Mouse (Mus musculus): ENCODE measurements at regions not wholly inside any gene's neighbourhood (a gene's known extent, or its start where the extent isn't known, plus 50 kb on each side); places are given as distances from the start of the nearest gene placed in this dataset.
A peak's percentile ranks its signal among the peaks of the same experiment; 100 is the strongest.
"Not testable (repeated sequence)": the region's sequence is repeated elsewhere in the genome, so short reads cannot be mapped to it uniquely, and the experiment has no call there.

DNA sequence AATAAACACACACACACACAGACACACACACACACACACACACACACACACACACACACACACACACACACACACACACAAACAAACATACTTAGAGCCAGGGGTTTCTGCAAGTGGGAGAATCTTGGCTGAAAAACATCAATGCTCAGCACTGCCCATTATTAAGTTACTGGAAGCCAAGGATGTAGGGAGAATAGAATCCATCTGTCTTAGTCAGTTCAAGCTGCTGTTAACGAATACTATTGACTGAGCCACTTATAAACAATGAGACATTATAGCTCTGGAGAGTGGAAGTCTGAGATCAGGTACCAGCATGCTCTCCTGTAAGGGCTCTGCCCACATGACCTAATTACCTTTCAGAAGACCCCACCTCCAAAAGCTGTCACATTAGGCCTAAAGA is 87.4 kb downstream of the Fam174b start:
- DNase-seq (ENCODE audit: low spot score in 2 of 2): no peak

DNA sequence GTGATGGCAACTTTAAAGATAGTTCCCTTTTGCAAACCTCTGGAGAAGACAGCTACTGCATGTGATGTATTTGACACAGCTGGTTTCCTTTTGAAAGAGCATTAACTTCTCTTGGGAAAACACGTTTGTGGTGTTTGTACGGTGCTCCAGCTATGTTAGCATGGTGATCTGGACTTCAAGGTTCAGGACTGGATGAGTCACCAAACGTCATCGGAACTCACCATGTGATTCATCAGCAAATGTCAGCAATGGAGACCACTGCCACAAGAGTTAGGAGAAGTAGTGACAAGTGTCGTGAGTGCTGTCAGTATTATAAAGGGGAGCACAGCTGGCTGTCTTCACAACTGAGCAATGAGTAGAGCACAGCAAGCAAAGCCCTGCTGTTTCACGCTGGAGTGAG is 90.5 kb downstream of the Fam174b start:
- no peak for DNase-seq (ENCODE audit: low spot score in 2 of 2)

DNA sequence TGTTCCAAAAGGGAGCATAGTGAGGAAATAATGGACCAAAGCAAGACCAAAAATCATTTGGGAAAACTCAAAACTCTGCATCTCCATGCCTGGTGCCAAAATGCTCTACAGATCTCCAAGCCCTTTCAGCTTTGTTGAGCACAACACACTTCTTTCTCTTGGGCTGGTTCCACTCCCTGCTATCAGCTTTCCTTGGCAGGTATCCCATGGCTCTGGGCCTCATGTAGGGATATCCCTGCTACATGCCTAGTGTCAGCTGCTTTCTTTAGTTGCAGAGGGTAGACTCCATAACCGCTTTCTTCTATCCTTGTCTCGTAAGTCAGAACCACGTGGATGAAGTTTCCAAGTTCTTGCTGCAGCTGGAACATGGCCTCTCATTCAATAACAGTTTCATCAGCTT is 100.3 kb downstream of the Fam174b start:
- DNase-seq (ENCODE audit: low spot score in 2 of 2): no peak

DNA sequence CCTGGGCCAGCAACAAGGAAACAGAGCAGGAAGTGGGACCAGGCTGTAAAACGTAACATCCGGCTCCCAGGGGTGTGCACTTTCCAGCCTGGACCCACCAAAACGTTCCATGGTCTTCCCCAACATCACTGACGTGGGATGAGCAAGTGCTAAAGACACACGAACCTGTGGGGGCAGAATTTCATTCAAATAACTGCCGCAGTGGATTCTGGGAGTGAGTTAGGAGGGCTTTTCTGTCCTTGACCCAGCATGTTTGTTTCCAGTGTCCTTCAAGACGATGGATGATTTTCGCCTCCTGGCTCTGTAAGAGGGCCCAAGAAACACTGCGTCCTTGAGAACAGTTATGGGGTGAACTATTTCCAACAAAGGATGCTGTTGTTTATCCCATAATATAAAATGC is 112.1 kb downstream of the Fam174b start:
- DNase-seq (ENCODE audit: low spot score in 2 of 2): no peak

DNA sequence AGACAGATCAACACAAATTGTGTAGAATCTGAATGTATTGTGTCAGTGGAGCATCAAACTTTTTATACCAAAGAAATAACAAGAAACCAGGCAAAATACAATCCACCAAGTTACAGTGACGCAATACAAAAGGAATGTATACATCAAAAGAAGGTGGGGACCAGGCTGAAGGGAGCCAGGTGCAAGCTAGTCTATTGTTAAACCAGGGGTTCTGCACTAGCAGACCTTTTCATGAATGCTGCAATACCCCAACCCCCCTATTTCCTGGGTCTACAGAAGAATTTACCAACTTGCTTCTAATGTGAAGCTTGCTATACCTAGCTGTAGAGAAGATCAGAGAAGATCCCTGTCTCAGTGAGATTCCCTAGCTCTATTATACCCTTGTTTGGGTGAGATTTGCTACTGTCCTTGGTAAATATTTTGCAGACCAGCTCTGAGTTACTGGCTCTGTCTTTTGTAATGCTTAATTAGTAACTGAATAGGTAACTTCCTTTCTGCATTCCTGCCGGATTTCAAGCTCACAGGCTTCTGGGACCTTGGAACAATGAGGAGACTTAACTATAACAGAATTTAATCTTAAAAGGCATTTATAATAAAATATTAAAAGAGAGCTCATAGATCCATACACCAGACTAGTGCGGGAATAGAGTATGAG is 113.3 kb downstream of the Fam174b start:
- not testable (repeated sequence) for DNase-seq (ENCODE audit: low spot score in 2 of 2)

DNA sequence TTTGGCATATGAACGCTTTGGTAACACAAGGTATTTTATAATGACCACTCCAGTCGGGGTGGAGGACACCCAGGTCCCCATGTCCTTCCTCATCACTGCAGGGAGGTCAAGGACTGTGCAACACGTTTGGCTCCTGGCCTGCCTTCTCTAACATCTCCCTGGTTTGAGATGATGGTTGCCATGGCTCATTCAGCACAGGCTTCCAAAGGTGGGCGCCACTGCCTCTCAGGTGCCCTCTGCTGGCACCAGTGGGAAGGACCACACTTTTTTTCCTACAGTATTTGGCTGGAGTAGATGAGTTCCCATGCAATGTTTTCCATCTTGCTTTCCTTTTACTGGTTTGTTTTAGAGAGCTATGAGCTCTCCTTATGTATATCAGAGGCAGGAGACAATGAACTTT is 115.4 kb downstream of the Fam174b start:
- peak; percentile 23 to 56 for DNase-seq (ENCODE audit: low spot score in 2 of 2)

DNA sequence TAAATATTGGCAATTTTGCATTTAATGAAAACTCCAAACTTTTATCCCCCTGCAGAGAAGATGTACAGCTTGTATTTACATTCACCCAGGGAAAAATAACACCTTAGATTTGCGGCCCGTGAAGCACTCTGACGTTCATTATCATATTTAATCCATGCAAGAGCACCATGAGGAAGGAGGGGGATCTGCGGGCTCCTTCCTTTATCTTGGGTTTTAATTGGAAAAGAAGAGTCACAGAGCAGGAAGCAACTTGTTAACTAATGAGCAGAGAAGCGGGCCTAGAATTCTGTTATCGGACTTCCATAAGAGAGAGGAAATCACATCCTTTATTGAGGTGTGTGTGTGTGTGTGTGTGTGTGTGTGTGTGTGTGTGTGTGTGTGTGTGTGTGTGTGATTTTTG is 116.8 kb downstream of the Fam174b start:
- DNase-seq (ENCODE audit: low spot score in 2 of 2): no peak

DNA sequence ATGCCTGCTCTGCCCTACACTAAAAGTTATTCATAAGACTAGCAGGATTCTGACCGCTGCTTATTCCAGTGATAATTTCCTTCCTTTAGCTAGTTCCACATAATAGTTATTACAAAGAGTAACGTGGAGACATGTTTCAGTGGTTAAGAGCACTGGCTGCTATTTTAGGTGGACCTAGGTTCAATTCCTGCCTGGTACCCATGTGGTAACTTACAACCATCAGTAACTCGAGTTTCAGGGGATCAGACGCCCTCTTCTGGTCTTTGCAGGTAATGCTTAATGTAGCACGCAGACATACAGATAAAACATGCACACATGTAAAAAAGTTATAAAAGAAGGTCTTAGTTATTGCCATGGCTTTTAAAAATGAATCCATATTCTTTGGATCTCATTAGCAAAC is 125.0 kb downstream of the Fam174b start:
- no peak for DNase-seq (ENCODE audit: low spot score in 2 of 2)

DNA sequence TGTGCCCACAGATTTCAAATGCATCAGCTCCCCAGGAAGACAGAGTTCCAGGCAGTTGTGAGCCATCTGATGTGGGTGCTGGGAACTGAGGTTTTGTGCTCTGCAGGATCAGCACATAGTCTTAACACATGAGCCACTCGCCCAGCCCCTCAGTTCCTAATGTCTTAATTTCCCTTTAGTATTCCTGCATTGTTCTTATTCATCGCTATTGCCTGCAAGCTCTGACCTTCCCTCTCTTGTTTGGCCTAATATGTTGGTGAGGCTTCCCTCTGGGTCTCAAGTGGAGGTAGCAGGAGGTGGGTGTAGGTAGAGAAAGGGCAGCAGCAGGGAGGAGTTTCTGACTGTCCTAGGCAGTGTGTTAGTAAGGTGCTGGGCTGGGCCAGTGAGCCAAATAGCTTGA is 132.1 kb downstream of the Fam174b start:
- no peak for DNase-seq (ENCODE audit: low spot score in 2 of 2)

DNA sequence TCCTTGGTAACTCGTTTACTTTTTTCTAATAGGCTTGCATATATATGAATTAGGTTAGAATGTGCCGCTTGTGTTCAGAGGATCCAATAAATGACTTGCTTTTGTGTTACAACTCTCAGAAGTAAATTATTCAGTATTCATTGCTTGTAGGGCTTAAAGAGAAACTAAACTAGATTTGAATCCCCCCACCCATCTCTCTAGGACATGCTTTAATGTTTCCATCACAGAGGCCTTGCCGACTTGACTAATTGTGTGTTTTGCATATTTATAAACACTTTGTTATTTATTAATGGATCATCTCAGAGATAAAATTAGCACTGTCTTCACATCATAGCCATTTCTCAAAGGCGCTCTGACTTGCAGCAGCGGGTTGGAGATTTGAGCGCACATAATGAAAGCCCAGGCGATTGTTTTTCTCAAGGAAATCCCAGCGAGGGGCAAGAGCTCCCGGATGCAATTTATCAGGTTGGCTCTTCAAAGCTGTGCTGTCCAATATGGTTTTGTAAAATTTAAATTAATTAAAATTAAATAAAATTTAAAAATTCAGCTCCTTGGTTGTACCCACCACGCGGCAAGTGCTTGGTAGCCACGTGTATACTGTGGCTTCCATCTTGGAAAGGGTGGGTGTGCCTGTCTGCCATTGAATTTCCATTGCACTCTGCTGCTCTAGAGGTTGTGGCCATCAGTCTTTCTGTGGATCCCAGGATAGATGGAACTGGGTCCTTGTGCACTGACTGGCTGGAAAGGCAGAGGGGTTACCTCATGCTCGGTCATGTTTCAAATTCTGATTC is 132.0 kb downstream of the St8sia2 start:
- no peak for DNase-seq (ENCODE audit: low spot score in 2 of 2)

DNA sequence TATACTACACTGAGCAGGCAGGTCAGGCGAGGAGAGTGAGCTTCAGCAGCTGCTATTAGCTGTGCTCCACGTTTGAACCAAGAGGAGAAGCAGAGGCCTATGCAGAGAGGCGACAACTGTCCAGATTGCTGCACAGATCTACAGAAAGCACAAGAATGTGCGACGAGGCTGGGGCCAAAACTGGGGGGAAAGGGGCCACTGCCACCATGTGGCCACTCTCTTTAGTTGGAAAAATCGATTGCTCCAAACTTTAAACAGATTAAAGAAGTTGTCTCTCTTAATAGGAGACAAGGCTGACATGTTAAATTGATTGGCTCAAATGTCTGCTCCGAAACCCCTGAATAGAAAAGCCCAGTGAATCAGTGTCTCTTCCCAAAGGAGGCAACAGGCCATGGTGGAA is 127.3 kb downstream of the St8sia2 start:
- DNase-seq (ENCODE audit: low spot score in 2 of 2): no peak

Measured in left cerebral cortex, adult 18-20 months (tissue).